Mouse (Mus musculus) intestine, postnatal 0 days (tissue): ENCODE data around the gene Pcdh15. TPM values are rescaled to one million over a fixed set of nuclear protein-coding genes. Genes with fewer than 3 reads are reported as not detected.

Source experiments
- ATAC-seq: fragments of 200-750 bp; cut with Nextera tagmentation; 2 replicates; pipeline ENCODE4 v1.8.0; 2017; ENCODE audit warnings: mild to moderate bottlenecking, moderate TSS enrichment, moderate library complexity
- H3K27ac ChIP-seq: fragments of 300-500 bp; sonication (generic); 2 replicates; pipeline ENCODE4 v1.5.1; 2014; ENCODE audit warnings: mild to moderate bottlenecking, low read depth, low read length, moderate library complexity
- H3K27me3 ChIP-seq: fragments of 300-500 bp; sonication (generic); replicated peaks from 2 replicates; pipeline ENCODE4 v1.6.1; 2014; ENCODE audit warnings: low read length, mixed read lengths; ENCODE audit not compliant: control insufficient read depth, insufficient read depth
- H3K36me3 ChIP-seq: fragments of 300-500 bp; sonication (generic); 2 replicates; pipeline ENCODE4 v1.6.1; 2014; ENCODE audit warnings: mild to moderate bottlenecking, moderate library complexity; ENCODE audit not compliant: control insufficient read depth, insufficient read depth
- H3K4me1 ChIP-seq: fragments of 300-500 bp; sonication (generic); replicated peaks from 2 replicates; pipeline ENCODE4 v1.6.1; 2014; ENCODE audit warnings: antibody characterized with exemption, low read length, mixed read lengths; ENCODE audit not compliant: control insufficient read depth, insufficient read depth
- H3K4me2 ChIP-seq: fragments of 300-500 bp; sonication (generic); replicated peaks from 2 replicates; pipeline ENCODE4 v1.6.1; 2014; ENCODE audit warnings: low read depth, mild to moderate bottlenecking, moderate library complexity
- H3K4me3 ChIP-seq: fragments of 300-500 bp; sonication (generic); 2 replicates; pipeline ENCODE4 v1.5.1; 2014; ENCODE audit warnings: low read depth, low read length
- H3K9ac ChIP-seq: fragments of 300-500 bp; sonication (generic); 2 replicates; pipeline ENCODE4 v1.6.1; 2014; ENCODE audit warnings: mild to moderate bottlenecking, low read depth, low read length
- H3K9me3 ChIP-seq: fragments of 300-500 bp; sonication (generic); 2 replicates; pipeline ENCODE4 v1.6.1; 2016; ENCODE audit warnings: mixed run types; ENCODE audit not compliant: control insufficient read depth
- CTCF ChIP-seq: sonication (generic); IDR thresholded peaks from 2 replicates; pipeline ENCODE4 v1.5.1; 2016; ENCODE audit warnings: low read depth, mild to moderate bottlenecking, control low read depth, antibody characterized with exemption, moderate library complexity
- WGBS: fragments of 180-500 bp; shearing (Covaris S2); extraction: QIAGEN DNeasy Blood & Tissue Kit; methylation state at CpG from one replicate; pipeline ENCODE4 v1.1.7; 2014; 5-methylcytosine and 5-hydroxymethylcytosine counted together
- polyA plus RNA-seq: library from polyadenylated mRNA; unstranded; fragments of >200 nt; fragmentation: Nextera tagmentation; extraction: Ambion mirVana; gene quantifications from 2 replicates; pipeline ENCODE4 v1.2.1, GENCODE M21; 2015

Pcdh15 gene
- polyA plus RNA-seq, 1 experiment from 2014 or later = 0.61 TPM

- WGBS = 70% methylated on average over 5 of the region's 5 CpGs
- no peak overlapping the region for H3K9ac ChIP-seq
- no peaks in the 10 kb centered on the region for H3K9me3 ChIP-seq
- no peak overlapping the region for H3K4me2 ChIP-seq
- ATAC-seq = no peak
- H3K36me3 ChIP-seq = no peaks in the 10 kb centered on the region
- no peak for TF ChIP-seq CTCF
- no peak overlapping the region for H3K27ac ChIP-seq
- H3K27me3 ChIP-seq = no peaks in the 10 kb centered on the region
- no peaks in the 10 kb centered on the region for H3K4me1 ChIP-seq
- no peak overlapping the region for H3K4me3 ChIP-seq
These were observed 1260.4 kb downstream of the Pcdh15 start for GRCm38 (mm10) chr10:74359526-74359925.

- no peak overlapping the region for H3K4me2 ChIP-seq
- no peak overlapping the region for H3K4me3 ChIP-seq
- H3K27ac ChIP-seq = no peak overlapping the region
- H3K27me3 ChIP-seq = no peaks in the 10 kb centered on the region
- no peak for TF ChIP-seq CTCF
- no peak for ATAC-seq
- 80% methylated on average over 1 of the region's 1 CpGs for WGBS
- H3K4me1 ChIP-seq = no peaks in the 10 kb centered on the region
- H3K9ac ChIP-seq = no peak overlapping the region
- no peaks in the 10 kb centered on the region for H3K9me3 ChIP-seq
- no peaks in the 10 kb centered on the region for H3K36me3 ChIP-seq
These were observed 1279.6 kb downstream of the Pcdh15 start for GRCm38 (mm10) chr10:74378697-74379096.

DNA sequence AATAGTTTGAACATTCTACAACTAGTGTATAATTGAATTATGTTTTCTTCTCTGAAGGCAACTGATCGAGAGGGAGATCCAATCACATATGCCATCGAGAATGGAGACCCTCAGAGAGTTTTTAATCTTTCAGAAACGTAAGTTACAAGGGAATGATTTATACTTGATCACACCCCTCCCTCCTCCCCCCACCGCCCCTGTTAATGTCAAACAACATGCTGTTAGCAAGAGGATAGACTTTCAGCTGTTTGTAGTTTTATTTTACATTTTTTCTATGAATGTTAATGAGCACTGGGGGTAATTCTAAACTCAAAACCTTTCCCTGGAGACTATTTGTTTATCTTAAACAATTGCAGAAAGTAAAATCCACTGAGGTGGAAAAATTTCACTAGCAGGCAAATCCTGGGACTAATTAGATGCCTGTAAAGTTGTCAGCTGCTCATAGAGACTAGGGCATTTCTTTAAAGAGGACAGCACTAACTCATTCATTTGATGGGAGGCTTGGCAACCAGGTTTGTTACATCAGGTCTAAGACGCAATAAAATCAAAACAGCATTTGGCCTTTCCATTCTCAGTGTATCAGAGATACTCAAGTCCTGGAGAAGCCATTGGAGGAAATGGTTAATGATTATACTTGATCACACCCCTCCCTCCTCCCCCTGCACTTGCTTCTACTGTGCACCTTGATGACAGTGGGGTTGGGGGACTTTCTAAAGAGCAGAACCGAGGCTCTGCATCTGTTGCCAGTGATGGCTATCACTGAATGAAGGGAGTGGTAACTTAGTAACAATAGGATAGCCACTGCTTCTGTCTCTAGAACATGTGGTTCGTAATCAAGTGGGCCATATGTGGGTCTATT is 1280.4 kb downstream of the Pcdh15 start:
- Histone ChIP-seq H3K4me1 (no peaks in the 10 kb centered on the region), H3K4me3 (no peak overlapping the region), H3K27ac (no peak overlapping the region), H3K9me3 (no peaks in the 10 kb centered on the region), H3K9ac (no peak overlapping the region), H3K36me3 (no peaks in the 10 kb centered on the region), H3K4me2 (no peak overlapping the region), H3K27me3 (no peaks in the 10 kb centered on the region)
- no peak for TF ChIP-seq CTCF
- WGBS = 55% methylated on average over 7 of the region's 7 CpGs
- no peak for ATAC-seq

GRCm38 (mm10) chr10:74387538-74388499 is 1288.7 kb downstream of the Pcdh15 start:
- no peaks in the 10 kb centered on the region for H3K27me3 ChIP-seq
- no peak overlapping the region for H3K27ac ChIP-seq
- TF ChIP-seq CTCF = no peak
- H3K4me1 ChIP-seq = no peaks in the 10 kb centered on the region
- H3K9ac ChIP-seq = no peak overlapping the region
- ATAC-seq = no peak
- no peak overlapping the region for H3K4me2 ChIP-seq
- WGBS = 73% methylated on average over 10 of the region's 10 CpGs
- no peaks in the 10 kb centered on the region for H3K9me3 ChIP-seq
- H3K36me3 ChIP-seq = no peaks in the 10 kb centered on the region
- no peak overlapping the region for H3K4me3 ChIP-seq

DNA sequence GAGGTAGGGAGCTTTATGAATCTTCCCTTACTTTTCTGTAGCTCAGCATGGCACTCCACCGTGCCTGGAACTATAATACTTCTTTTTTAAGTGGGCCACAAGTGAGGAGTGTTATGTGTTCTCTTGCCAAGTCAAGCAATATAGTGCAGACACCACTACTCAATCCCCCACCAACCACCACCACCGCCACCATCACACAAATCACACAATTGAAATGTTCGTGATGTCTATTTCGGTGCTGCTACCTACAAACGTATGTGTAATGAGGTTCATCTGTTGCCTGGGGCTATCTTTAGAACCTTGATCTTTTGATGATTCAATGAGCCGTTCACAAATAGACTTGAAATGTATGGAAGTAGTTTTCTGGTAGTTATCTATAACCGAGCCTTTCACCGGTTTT is 1304.0 kb downstream of the Pcdh15 start:
- Histone ChIP-seq H3K4me3 (no peak overlapping the region), H3K27me3 (no peaks in the 10 kb centered on the region), H3K9ac (no peak overlapping the region), H3K27ac (no peak overlapping the region), H3K9me3 (no peaks in the 10 kb centered on the region), H3K4me2 (no peak overlapping the region), H3K36me3 (no peaks in the 10 kb centered on the region), H3K4me1 (no peaks in the 10 kb centered on the region)
- WGBS = 88% methylated on average over 8 of the region's 8 CpGs
- ATAC-seq = no peak
- no peak for TF ChIP-seq CTCF

DNA sequence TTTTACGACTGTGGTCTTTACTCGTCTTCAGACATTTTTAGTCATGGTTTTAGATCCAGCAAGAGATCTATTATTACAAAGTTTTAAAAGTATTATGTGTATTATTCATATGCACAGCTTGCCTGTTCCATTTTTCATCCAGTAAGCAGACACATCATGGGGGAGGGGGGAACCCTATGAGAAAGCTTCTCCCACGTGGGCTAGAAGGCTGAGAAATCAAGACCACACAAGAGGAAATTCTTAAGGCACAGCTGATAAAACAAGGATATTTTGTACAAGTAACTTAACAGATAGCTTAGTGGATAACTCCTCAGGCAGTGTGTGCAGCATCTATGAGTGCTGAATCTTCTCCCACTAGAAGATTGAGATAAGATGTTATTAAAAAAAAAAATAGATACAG is 1314.9 kb downstream of the Pcdh15 start:
- no peak overlapping the region for H3K4me2 ChIP-seq
- H3K9me3 ChIP-seq = no peaks in the 10 kb centered on the region
- H3K27me3 ChIP-seq = no peaks in the 10 kb centered on the region
- no peaks in the 10 kb centered on the region for H3K36me3 ChIP-seq
- no peak overlapping the region for H3K4me3 ChIP-seq
- no peak overlapping the region for H3K9ac ChIP-seq
- WGBS = 52% methylated on average over 3 of the region's 3 CpGs
- TF ChIP-seq CTCF = no peak
- ATAC-seq = no peak
- H3K27ac ChIP-seq = no peak overlapping the region
- H3K4me1 ChIP-seq = no peaks in the 10 kb centered on the region
